Mouse (Mus musculus) heart, adult 9 months (tissue): ENCODE results near the gene Gemin5.
A peak's percentile ranks its signal among the peaks of the same experiment; 100 is the strongest.
"Not testable (repeated sequence)": the region's sequence is repeated elsewhere in the genome, so short reads cannot be mapped to it uniquely, and the experiment has no call there.

Experiments used
- DNase-seq, 2 experiments: peaks; one replicate each; pipeline ENCODE4 v3.0.0; 2022; ENCODE audit warnings: low spot score in 2 of 2

Gene Gemin5

DNA sequence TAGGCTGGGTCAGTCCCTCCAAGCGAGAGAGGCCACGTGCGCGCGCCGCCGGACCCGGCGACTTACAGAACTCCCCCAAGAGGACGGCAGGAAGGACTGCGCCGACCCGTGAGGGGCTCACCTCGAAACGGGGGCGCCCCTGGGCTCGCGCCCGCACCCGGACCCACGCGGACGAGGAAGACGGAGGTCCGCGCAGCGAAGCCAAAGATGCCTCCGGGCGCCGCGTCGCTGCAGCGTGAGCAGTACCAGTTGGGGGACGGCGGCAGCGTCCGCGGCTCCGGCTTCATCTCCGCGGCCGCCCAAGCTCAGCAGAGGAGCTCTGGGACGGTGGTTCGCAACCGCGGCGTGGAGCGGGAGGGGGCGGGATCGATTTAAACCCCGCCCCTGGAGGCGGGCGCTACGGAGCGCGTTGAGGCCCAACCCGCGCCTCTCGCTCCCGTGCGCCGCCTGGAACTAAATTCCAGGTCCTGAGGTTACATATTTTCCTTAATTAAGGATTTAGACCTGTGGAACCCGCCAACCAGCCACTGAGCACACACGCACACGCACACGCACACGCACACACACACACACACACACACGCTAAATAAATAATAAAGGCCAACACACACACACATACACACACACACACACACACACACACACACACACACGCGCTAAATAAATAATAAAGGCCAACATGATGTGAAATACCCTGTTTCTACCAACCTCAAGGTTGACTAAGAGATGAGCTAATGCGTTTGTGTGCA lies at the start of gene Gemin5:
Gene Gemin5, minus strand, starts transcription at position 373 of the 749 bp plus-strand sequence.
- DNase-seq: peak; percentile 56 to 79

DNA sequence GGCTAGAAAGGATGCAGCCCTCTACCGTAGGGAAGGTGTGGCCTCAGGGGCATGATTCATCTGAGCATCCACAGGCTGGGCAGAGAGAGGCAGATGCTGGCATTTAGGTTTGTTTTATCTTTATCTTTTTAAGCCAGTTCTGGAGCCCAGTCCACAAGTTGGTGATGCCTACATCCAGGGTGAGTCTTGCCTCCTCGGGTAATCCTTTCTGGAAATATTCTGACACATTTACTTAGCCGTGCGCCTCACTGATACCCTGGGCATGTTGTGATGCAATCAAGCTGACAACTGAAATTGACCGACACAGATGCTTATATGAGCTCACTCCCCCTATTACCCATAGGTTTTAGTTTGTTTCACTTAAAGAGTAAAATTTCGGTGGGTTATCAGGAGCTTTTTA lies 48.5 kb upstream of the Gemin5 start:
- DNase-seq: no peak

DNA sequence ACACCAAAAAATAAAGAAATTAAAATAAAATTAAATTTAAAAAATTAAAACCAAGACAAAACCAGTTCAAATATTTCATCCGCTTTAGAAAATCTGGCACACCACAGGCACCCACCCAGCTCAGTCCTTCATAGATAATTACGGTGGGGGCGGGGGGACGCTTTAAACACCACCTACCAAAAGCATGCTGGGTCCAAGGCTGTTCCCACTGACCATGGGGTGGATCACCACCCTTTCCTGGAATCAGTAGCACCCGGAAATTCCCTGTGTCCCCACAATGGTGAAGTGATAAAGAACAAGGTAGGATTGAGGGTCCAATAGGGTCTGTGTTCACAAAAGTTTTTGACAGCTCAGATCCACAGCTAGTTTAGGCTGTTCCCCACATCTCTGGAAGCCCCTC lies 47.5 kb upstream of the Gemin5 start:
- no peak for DNase-seq

DNA sequence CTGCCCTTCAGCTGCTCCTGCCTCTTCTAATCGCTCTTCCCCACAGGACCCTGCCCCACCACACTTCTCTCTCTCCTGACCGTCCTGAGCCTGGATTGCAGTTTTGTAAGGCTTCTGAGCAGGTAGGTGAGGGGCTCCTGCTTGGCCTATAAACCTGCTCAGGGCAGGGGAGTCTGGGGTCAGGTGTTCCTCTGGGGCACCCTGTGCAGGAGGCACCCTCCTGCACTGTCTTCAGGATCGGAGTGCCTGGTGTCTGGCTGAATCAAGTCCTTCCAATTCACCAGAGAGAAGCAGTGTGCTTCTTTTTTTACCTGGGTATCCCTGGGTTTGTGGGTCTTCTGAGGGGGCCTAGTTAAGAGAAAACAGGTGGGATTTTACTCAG lies 46.7 kb upstream of the Gemin5 start:
- not testable (repeated sequence) for DNase-seq

DNA sequence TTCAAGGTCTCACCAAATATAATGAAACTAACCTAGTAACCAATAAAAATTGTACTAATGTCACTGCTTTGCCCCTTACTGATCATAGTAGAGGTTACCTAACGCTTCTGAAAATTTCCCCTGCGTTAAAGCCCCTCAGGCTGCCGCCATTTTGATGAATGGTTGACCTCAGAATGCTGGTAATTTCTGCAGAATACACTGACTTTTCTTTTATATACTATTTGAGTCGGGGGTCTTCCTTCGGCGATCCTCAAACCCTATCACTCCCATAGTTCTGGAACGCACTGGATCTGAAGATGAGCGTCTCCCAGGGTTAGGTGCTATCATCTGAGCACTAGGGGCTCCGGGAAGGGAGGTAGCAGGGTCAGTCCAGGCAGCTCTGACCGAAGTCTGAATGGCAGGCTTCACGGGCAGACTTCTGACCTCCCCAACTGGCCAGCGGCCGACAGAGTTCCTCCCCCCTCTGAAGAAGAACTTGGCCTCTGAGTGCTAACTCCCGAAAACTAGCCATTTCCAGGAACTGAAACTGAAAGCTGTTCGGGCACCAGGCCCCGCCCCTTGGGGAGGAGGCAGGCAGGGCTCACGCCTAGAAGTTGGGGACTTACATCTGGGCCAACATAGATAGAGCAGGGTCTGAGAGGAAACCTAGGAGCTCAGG lies 46.2 kb upstream of the Gemin5 start:
- peak; percentile 94 for DNase-seq

DNA sequence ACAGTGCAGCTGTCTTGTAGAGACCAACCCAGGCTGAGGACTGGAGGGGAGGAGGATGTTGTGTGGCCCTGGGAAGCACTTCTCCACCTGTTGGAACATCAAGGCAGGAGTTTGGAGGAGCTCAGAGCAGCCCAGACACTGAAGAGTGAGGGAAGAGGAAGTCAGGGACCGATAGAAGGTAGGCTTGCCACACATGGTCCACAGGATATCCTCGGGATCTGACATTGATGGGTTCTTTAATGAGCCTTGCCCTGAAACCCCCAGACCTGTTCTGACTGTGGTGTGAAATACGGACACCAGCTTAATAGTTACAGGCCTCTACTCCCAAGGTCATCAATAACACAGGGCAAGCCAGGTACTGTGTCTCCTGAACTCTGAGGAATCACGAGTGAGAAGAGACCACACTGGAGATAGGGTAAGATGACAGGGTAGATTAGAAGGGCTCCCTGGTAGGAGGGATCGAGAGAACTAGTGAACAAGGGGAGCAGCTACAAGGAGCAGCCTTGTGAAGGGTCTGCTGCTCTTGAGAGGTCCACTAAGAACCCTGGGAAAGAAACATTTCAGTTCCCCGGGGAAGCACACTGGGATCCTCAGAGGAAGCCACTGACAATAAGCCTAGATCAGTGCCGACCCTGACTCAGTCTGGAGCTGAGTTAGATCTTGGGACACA lies 45.5 kb upstream of the Gemin5 start:
- no peak for DNase-seq

DNA sequence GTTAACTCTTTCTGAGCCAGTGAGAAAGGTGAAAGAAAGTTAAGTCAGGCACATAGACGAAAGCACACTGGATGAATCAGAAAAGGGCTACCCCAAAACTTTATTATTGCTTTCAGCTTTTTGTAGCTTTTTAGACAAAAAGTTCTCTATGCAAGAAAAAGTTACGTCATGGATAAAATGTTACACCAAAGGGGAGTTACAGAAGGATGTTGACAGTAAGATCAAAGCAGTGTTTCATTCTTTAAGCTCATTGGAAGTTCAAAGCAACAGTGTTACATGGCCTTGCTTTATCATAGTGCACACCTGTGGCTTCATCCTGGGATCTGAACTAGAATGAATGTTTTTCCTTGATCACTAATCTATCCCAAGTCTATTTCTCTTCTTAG lies 43.3 kb upstream of the Gemin5 start:
- DNase-seq: no peak

DNA sequence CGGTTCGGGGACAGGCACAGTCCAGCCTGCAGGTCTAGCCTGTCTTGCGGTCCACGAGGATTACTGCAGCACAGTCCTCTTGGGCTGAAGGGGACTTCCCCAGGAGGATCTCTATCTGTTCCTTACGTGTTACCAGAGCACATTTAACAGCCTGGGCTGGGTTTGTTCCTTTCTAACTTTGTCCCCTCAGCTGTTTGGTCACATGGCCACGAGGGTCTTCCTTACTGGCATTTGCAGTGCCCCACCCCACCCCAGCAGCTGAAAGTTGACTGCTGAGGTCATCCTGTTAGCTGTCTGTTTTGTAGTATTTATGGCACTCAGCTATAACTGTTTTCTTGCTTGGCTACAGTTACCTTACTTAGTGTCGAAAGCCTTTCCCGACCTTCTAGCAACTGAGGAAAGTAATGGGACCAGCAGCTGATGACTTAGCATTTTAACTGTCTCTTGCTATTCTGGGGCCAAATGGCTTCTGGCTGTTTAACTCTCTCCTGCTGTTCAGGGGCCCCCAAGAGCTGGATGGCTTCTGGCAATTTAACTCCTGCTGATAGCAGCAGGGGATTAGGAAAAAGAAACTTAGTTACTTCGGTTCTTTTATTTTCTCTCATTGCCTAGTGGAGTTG lies 42.8 kb upstream of the Gemin5 start:
- no peak for DNase-seq

DNA sequence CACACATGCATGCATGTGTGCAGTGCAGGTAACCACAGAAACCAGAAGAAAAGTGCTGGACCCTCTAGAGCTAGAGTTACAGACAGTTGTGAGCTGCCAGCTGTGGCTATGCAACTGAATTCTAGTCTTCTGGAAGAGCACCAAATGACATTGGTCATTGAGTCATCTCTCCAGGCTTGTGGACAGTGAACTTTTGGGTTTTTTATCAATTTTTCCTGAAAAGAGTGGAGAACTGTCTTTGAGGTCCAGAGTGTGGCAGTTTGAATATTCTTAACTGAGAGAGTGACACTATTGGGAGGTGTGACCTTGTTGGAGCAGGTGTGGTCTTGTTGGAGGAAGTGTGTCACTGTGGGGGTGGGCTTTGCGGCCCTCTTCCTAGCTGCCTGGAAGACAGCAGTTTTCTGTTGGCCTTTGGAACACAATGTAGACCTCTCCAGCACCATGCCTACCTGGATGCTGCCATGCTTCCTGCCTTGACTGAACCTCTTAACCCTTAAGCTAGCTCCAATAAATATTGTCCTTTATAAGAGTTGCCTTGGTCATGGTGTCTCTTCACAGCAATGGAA lies 42.1 kb upstream of the Gemin5 start:
- DNase-seq: no peak

DNA sequence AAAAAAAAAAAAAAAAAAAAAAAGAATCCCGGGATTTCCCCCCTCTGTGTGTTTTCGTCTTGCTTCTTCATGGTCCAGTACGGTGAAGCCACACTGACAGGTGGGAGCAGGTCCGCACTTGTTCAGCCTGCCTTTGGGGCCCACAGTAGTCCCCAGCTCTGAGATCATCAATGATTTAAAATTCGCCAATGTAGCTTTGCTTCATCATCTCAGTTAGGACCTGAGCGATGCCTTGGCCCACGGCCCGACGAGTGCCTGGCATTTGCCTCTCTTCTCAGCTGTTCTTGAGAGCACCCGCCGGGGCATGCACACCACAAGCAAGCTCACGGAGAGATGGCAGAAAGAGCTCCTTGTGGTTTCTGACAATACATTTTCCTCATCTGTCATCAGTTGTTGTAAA lies 32.7 kb upstream of the Gemin5 start:
- DNase-seq: no peak

DNA sequence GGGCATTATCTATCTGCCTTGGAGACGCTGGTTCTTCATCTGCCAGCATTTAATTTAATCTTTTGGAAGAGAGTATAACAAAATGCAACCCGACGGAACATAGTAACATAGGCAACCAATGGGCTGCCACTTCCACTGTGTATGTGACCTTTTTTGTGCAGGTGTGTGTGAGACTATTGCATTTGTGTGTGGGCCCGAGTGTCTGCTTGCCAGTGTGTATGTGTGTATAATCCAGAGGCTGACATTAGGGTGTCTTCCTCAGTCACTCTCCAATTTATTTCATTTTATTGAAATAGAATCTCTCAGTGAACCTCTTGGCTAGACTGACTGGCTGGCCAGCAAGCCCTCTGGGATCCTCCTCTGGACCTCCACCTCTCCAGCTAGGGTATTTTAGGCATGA lies 31.9 kb upstream of the Gemin5 start:
- DNase-seq: no peak

DNA sequence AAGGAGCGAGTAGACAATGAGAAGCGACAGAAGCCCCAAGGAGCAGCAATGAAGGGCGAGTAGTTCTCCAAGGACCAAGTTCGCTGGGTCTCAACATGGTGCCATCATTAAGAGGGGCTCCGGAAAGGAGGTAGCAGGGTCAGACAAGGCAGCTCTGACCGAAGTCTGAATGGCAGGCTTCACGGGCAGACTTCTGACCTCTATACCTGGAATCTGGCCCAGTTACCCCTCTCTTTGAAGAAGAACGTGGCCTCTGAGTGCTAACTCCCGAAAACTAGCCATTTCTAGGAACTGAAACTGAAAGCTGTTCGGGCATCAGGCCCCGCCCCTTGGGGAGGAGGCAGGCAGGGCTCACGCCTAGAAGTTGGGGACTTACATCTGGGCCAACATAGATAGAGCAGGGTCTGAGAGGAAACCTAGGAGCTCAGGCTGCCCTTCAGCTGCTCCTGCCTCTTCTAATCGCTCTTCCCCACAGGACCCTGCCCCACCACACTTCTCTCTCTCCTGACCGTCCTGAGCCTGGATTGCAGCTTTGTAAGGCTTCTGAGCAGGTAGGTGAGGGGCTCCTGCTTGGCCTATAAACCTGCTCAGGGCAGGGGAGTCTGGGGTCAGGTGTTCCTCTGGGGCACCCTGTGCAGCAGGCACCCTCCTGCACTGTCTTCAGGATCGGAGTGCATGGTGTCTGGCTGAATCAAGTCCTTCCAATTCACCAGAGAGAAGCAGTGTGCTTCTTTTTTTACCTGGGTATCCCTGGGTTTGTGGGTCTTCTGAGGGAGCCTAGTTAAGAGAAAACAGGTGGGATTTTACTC lies 31.1 kb upstream of the Gemin5 start, which contains the start of the genes Igtp and Irgm2:
Gene Igtp, plus strand, starts transcription at position 328 of the 809 bp plus-strand sequence.
Gene Irgm2, plus strand, starts transcription at position 390 of the 809 bp plus-strand sequence.
- peak; percentile 87 to 89 for DNase-seq

DNA sequence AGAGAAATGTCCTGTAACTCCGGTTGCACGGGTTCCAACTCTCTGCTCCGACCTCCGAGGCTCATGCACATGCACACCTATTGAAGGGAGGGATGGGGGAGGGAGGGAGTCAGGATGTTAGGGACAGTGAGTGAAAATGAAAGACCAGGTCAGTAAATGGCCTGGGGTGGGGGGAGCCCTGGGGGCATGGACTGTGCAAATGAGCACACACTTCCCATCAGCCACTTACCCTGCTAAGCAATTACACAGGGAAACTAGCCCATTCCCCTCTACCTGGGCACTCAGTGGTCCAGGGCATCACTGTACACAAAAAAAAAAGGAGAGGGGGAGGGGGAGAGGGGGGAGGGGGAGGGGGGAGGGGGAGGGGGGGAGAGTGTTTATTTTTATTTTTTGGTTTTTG lies 30.3 kb upstream of the Gemin5 start:
- no peak for DNase-seq

DNA sequence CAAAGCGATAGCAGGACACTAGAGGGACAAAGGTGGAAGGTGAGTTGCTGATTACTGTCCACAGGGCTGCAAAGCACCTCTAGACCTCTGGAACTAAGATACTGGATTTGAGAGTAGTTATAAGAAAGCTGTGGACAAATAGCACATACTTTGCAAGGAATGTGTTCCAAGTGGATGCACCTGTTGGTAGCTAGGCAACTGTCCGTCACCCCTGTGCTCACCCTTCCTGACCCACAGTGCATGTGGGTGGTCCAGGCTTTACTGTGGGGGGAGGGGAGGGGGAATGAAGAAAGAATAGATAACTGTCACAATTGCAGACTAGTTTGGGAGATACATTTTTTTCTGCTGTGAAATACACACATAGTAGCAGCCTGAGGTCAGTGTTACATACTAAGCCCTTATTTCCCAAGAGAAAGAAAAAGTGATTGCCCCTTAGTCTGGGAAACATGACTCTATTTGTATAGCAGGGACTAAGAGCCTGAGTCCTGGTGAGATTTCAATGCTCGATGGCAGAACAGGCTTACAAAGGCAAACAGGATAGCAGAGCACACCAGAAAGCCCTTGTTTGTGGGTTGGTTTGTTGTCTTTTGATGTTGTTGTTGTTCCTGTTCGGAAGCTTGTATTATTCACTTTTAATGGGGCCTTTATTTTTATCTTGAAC lies 25.7 kb upstream of the Gemin5 start:
- DNase-seq: no peak

DNA sequence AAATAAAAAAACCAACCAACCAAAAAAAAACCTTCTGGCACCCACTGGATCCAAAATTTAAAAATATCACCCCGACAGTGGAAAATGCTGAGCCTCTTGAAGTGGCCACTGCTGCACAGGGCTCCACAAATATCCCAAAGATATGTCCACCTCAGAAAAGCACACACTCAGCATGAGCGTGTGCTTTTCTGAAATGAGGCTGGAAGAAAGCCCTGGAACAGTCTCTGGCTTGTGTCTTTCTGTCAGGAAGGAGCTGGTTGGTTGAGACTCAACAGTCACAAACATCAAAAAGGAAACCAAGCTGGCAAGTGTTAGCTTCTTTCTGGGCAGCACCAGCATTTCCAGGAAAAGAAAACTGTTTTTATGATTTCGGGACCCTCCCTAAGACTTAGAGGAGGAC lies 25.0 kb upstream of the Gemin5 start:
- peak; percentile 50 to 52 for DNase-seq

DNA sequence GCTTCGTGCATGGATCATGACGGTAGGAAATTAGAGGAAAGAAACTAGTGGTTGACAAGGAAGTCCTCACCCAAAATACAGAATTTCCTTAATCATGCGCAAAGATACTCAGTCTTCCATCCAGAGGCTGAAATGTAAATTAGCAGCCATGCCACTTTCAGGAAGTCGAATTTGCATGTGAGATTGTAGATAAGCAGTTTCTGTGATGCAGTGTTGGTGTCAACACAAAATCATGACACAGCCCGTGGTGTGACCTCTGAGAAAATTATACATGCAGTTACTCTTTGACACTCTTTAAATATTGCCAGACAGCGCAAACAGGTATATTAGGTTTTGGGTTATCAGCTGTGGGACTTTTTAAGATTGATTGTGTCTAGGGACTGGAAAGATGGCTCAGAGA lies 21.3 kb upstream of the Gemin5 start:
- no peak for DNase-seq

DNA sequence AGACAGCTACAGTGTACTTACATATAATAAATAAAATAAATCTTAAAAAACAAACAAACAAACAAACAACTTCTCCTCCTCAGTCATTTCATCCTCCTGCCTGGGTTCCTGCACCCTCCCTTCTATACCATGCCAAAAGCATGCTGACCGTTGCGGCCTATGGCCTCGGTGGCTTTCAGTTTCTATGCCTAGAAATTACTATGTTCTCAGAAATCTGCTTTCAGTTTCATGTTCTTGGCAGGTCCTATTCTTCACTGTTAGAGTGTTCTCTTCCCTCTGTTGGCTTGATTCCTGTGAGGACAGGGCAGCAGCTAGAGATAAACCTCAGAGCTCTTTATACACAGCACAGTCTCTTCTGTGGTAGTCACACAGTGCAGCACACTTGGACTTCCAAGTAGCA lies 15.2 kb upstream of the Gemin5 start:
- no peak for DNase-seq

DNA sequence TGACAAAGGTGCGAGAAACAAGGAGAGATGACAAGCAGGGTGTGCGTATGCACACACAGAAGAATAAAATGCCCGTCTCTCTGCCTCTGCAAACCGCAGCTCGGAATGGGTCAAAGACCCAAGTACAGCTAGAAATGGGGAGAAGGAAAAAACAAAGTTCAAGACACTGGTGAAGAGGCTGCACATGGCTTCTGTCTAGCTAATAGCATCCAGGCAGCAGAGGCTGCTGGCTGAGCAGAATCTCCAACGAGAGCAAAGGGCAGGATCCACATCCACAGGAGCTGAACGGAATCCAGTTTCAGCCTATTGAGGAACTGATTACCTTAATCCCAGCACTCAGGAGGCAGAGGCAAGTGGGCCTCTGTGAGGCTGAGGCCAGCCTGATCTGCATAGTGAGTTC lies 12.4 kb upstream of the Gemin5 start:
- DNase-seq: no peak

DNA sequence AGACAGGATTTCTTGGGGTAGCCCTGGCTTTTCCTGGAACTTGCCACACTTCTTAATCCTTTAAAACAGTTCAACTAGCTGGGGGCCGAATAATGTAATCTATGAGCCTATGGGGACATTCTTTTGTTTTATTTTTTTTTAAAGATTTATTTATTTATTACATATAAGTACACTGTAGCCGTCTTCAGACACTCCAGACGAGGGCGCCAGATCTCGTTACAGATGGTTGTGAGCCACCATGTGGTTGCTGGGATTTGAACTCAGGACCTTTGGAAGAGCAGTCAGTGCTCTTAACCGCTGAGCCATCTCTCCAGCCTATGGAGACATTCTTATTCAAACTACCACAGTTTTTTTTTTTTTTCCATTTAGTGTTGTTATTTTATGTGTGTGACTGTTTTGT lies 11.6 kb upstream of the Gemin5 start:
- not testable (repeated sequence) for DNase-seq

DNA sequence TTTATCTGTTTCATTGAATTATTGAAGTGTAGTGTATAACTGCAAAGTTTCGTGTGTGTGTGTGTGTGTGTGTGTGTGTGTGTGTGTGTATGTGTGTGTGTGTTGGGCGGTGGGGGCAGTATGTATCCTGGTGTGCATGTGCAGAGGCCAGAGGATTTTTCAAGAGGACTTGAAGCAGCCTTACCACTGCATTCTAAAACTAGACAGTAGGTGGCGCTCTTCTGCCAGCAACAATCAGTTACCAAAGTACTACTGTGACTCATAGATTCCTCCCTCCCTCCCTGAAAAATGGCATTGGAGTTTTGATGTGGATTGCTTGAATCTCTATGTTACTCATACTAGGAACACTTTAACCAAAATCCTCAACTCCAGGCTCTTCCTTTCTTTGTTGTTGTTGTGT lies 11.2 kb upstream of the Gemin5 start:
- DNase-seq: peak; percentile 67 to 86
